Mouse (Mus musculus) adrenal gland, adult (tissue): ENCODE measurements at regions not wholly inside any gene's neighbourhood (a gene's known extent, or its start where the extent isn't known, plus 50 kb on each side); places are given as distances from the start of the nearest gene placed in this dataset.

Experiments
- DNase-seq, 2 experiments: peaks; one replicate each; pipeline ENCODE4 v3.0.0; 2022 to 2023; ENCODE audit warnings: low spot score in 1 of 2; ENCODE audit not compliant: inconsistent age in 2 of 2

- no peak for DNase-seq
Measured at GRCm38 (mm10) chr9:34029503-34030169, 456.1 kb upstream of the Kirrel3 start.

GRCm38 (mm10) chr9:34054435-34054834 lies 431.3 kb upstream of the Kirrel3 start:
- peak in 1 of 2 experiments; percentile 41 for DNase-seq
